Mouse (Mus musculus) spleen, adult 2 months (tissue): ENCODE results near the gene Atp10a. TPM values are rescaled to one million over a fixed set of nuclear protein-coding genes. Genes with fewer than 3 reads are reported as not detected.

ENCODE experiments used
- DNase-seq, 2 experiments: peaks; one replicate each; pipeline versions ENCODE4 v3.0.0 to v3.0.0-alpha.2; 2012 to 2021; ENCODE audit warnings: low spot score in 2 of 2, low read depth in 1 of 2
- H3K27ac ChIP-seq: fragments of 200-500 bp; 2 replicates; pipeline ENCODE4 v1.5.1; 2012; ENCODE audit warnings: low read length, inconsistent platforms; ENCODE audit not compliant: insufficient read depth
- H3K27me3 ChIP-seq: fragments of 200-500 bp; 2 replicates; pipeline ENCODE4 v1.6.1; 2012; ENCODE audit warnings: mild to moderate bottlenecking, moderate library complexity, low read length, inconsistent platforms; ENCODE audit not compliant: control insufficient read depth, insufficient read depth
- H3K36me3 ChIP-seq: fragments of 200-500 bp; 2 replicates; pipeline ENCODE4 v1.6.1; 2012; ENCODE audit warnings: mild to moderate bottlenecking, low read length, inconsistent platforms; ENCODE audit not compliant: control insufficient read depth, insufficient read depth
- H3K4me1 ChIP-seq: fragments of 200-500 bp; 2 replicates; pipeline ENCODE4 v1.6.1; 2011; ENCODE audit warnings: inconsistent platforms; ENCODE audit not compliant: control insufficient read depth, insufficient read depth, insufficient read length
- H3K4me3 ChIP-seq: fragments of 200-500 bp; 2 replicates; pipeline ENCODE4 v1.5.1; 2011; ENCODE audit warnings: mild to moderate bottlenecking, inconsistent platforms; ENCODE audit not compliant: insufficient read depth, insufficient read length; ENCODE audit errors: extremely low read depth
- CTCF ChIP-seq: fragments of 200-500 bp; IDR thresholded peaks from 2 replicates; pipeline ENCODE4 v1.5.1; 2011; ENCODE audit warnings: mild to moderate bottlenecking, inconsistent platforms; ENCODE audit not compliant: insufficient read depth, insufficient read length, insufficient replicate concordance; ENCODE audit errors: extremely low read depth
- POLR2A ChIP-seq: fragments of 200-500 bp; IDR thresholded peaks from 2 replicates; pipeline ENCODE4 v1.6.1; 2011; ENCODE audit warnings: low read depth, low read length, inconsistent platforms
- WGBS: fragments of 180-500 bp; shearing (Covaris S2); methylation state at CpG from one replicate; pipeline ENCODE4 v1.1.7; 2018; 5-methylcytosine and 5-hydroxymethylcytosine counted together
- polyA plus RNA-seq: library from polyadenylated mRNA; depleted of rRNA; stranded (reverse); fragments of >200 nt; gene quantifications from 2 replicates; pipeline ENCODE4 v1.2.3, GENCODE M21; 2012

Gene Atp10a
- polyA plus RNA-seq, 1 experiment, result 2.6 TPM

- Histone ChIP-seq H3K27ac (no peak overlapping the region), H3K4me1 (peaks cover 2% of the 10 kb centered on the region; the same call in 1 of the 2 replicates), H3K36me3 (no peaks in the 10 kb centered on the region), H3K27me3 (no peaks in the 10 kb centered on the region), H3K4me3 (no peak overlapping the region)
- 90% methylated on average over 7 of the region's 7 CpGs for whole genome bisulfite sequencing
- no peak for DNase-seq
- no peak for TF ChIP-seq CTCF
- TF ChIP-seq POLR2A, result no peak
Observed at GRCm38 (mm10) chr7:58698738-58699442, 42.9 kb downstream of the Atp10a start.

- H3K36me3 ChIP-seq, result no peaks in the 10 kb centered on the region
- 77% methylated on average over 4 of the region's 4 CpGs for WGBS
- H3K27ac ChIP-seq, result no peak overlapping the region
- H3K4me3 ChIP-seq, result no peak overlapping the region
- H3K27me3 ChIP-seq, result no peaks in the 10 kb centered on the region
- peaks cover 2% of the 10 kb centered on the region; the same call in 1 of the 2 replicates for H3K4me1 ChIP-seq
- no peak for TF ChIP-seq CTCF
- peak in 1 of 2 experiments; percentile 25 for DNase-seq
Observed at GRCm38 (mm10) chr7:58701311-58701710, 45.3 kb downstream of the Atp10a start.

GRCm38 (mm10) chr7:58705158-58705557 lies 49.2 kb downstream of the Atp10a start:
- TF ChIP-seq CTCF (no peak), POLR2A (no peak)
- 76% methylated on average over 3 of the region's 3 CpGs for WGBS
- Histone ChIP-seq H3K36me3 (no peaks in the 10 kb centered on the region), H3K27ac (no peak overlapping the region), H3K27me3 (no peaks in the 10 kb centered on the region), H3K4me1 (no peaks in the 10 kb centered on the region), H3K4me3 (no peak overlapping the region)
- DNase-seq, result no peak

GRCm38 (mm10) chr7:58709306-58709705 lies 53.3 kb downstream of the Atp10a start:
- DNase-seq, result no peak

GRCm38 (mm10) chr7:58710312-58710711 lies 54.3 kb downstream of the Atp10a start:
- no peaks in the 10 kb centered on the region for H3K27me3 ChIP-seq
- no peak overlapping the region for H3K4me3 ChIP-seq
- H3K27ac ChIP-seq, result no peak overlapping the region
- no peak for DNase-seq
- H3K4me1 ChIP-seq, result peaks cover 3% of the 10 kb centered on the region; the same call in 1 of the 2 replicates
- no peaks in the 10 kb centered on the region for H3K36me3 ChIP-seq
- 51% methylated on average over 1 of the region's 1 CpGs for WGBS
- no peak for TF ChIP-seq POLR2A
- TF ChIP-seq CTCF, result no peak

More at GRCm38 (mm10) chr7:58709306-58709705, 53.3 kb downstream of the Atp10a start:
- no peaks in the 10 kb centered on the region for H3K27me3 ChIP-seq
- no peak overlapping the region for H3K27ac ChIP-seq
- H3K4me1 ChIP-seq, result peaks cover 3% of the 10 kb centered on the region; the same call in 1 of the 2 replicates
- WGBS, result 90% methylated on average over 3 of the region's 3 CpGs
- TF ChIP-seq CTCF, result no peak
- TF ChIP-seq POLR2A, result no peak
- no peak overlapping the region for H3K4me3 ChIP-seq
- H3K36me3 ChIP-seq, result no peaks in the 10 kb centered on the region

- Histone ChIP-seq H3K4me3 (no peak overlapping the region), H3K36me3 (no peaks in the 10 kb centered on the region), H3K27ac (no peak overlapping the region; the same call in 1 of the 2 replicates), H3K4me1 (peaks cover 3% of the 10 kb centered on the region; the same call in 1 of the 2 replicates), H3K27me3 (no peaks in the 10 kb centered on the region)
- 5% methylated on average over 7 of the region's 7 CpGs for WGBS
- TF ChIP-seq CTCF, result no peak
- DNase-seq, result peak in 1 of 2 experiments; percentile 31
Observed at GRCm38 (mm10) chr7:58711811-58712210, 55.8 kb downstream of the Atp10a start.

- TF ChIP-seq CTCF (no peak), POLR2A (no peak)
- H3K27me3 ChIP-seq, result no peaks in the 10 kb centered on the region
- WGBS, result 13% methylated on average over 1 of the region's 1 CpGs
Observed at GRCm38 (mm10) chr7:58715576-58716144, 59.7 kb downstream of the Atp10a start.

More at GRCm38 (mm10) chr7:58715576-58716144, 59.7 kb downstream of the Atp10a start:
- Histone ChIP-seq H3K4me1 (peaks cover 3% of the 10 kb centered on the region; the same call in 1 of the 2 replicates), H3K4me3 (no peak overlapping the region), H3K36me3 (no peaks in the 10 kb centered on the region), H3K27ac (no peak overlapping the region)
- DNase-seq, result no peak
